Mouse (Mus musculus) bone marrow, adult 2 months (tissue): ENCODE data around the gene Dqx1.

Source experiments
- CTCF ChIP-seq: fragments of 200-500 bp; IDR thresholded peaks from 2 replicates; pipeline ENCODE4 v1.5.1; 2011; ENCODE audit warnings: low read length, control low read depth; ENCODE audit not compliant: control insufficient read depth, insufficient read depth
- POLR2A ChIP-seq: fragments of 200-500 bp; IDR thresholded peaks from 2 replicates; pipeline ENCODE4 v1.6.1; 2011; ENCODE audit warnings: low read depth, mild to moderate bottlenecking, control low read depth, low read length, borderline replicate concordance; ENCODE audit not compliant: control insufficient read depth

DNA sequence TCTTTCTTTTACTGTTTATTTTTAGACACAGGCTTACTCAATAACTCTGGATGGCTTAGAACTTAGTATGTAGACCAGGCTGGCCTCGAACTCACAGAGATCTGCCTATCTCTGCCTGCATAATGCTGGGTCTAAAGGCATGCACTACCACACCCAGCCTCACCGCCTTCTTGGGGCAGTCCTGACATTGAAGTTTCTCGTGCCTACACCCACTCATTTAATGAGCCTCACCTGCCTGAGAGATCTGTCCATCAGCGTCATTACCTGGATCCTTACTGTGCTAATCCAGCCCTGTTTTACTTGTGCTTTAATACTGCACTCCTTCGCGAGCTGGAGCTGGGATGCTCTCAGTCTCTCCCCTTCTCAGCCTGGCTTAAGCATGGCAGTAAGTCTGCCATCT, 45.9 kb upstream of the Dqx1 start:
- no peak for TF ChIP-seq CTCF
- no peak for TF ChIP-seq POLR2A
